Mouse (Mus musculus): ENCODE results near the gene Ptpro. TPM values are rescaled to one million over a fixed set of nuclear protein-coding genes. Genes with fewer than 3 reads are reported as not detected.

The Ptpro gene
- polyA plus RNA-seq, 1 experiment from 2014 or later, result 2.0 TPM

GRCm38 (mm10) chr6:137294973-137295820 is 43.1 kb downstream of the Ptpro start:
- H3K4me2 ChIP-seq, result no peak overlapping the region
- no peaks in the 10 kb centered on the region for H3K9me3 ChIP-seq (replicated peaks)
- no peak for ATAC-seq (ENCODE audit: insufficient number of reproducible peaks, low FRiP score)
- no peaks in the 10 kb centered on the region for H3K27me3 ChIP-seq (replicated peaks)
- H3K27ac ChIP-seq (ENCODE audit: poor library complexity, severe bottlenecking), result no peak overlapping the region
- no peak overlapping the region for H3K4me3 ChIP-seq
- H3K36me3 ChIP-seq, result no peaks in the 10 kb centered on the region
- no peak overlapping the region for H3K9ac ChIP-seq
- WGBS, result 67% methylated on average over 20 of the region's 20 CpGs
- no peaks in the 10 kb centered on the region for H3K4me1 ChIP-seq (replicated peaks)

GRCm38 (mm10) chr6:137302561-137302960 is 50.4 kb downstream of the Ptpro start:
- Histone ChIP-seq H3K4me3 (no peak overlapping the region), H3K27ac (ENCODE audit: poor library complexity, severe bottlenecking) (no peak overlapping the region), H3K36me3 (no peaks in the 10 kb centered on the region), H3K9ac (no peak overlapping the region), H3K27me3 (replicated peaks) (no peaks in the 10 kb centered on the region), H3K4me1 (replicated peaks) (no peaks in the 10 kb centered on the region), H3K4me2 (no peak overlapping the region), H3K9me3 (replicated peaks) (no peaks in the 10 kb centered on the region)
- WGBS, result 74% methylated on average over 4 of the region's 4 CpGs
- ATAC-seq (ENCODE audit: insufficient number of reproducible peaks, low FRiP score), result no peak

GRCm38 (mm10) chr6:137303824-137304223 is 51.7 kb downstream of the Ptpro start:
- ATAC-seq (ENCODE audit: insufficient number of reproducible peaks, low FRiP score), result no peak
- H3K4me3 ChIP-seq, result no peak overlapping the region
- H3K27ac ChIP-seq (ENCODE audit: poor library complexity, severe bottlenecking), result no peak overlapping the region
- H3K9me3 ChIP-seq (replicated peaks), result no peaks in the 10 kb centered on the region
- no peaks in the 10 kb centered on the region for H3K4me1 ChIP-seq (replicated peaks)
- H3K9ac ChIP-seq, result no peak overlapping the region
- H3K4me2 ChIP-seq, result no peak overlapping the region
- H3K27me3 ChIP-seq (replicated peaks), result no peaks in the 10 kb centered on the region
- H3K36me3 ChIP-seq, result no peaks in the 10 kb centered on the region
- WGBS, result 83% methylated on average over 2 of the region's 2 CpGs

- Histone ChIP-seq H3K27ac (ENCODE audit: poor library complexity, severe bottlenecking) (peak overlapping the region; percentile 45), H3K4me2 (peak overlapping the region; percentile 17; the same call in 1 of the 2 replicates), H3K27me3 (replicated peaks) (no peaks in the 10 kb centered on the region), H3K4me1 (replicated peaks) (peaks cover 34% of the 10 kb centered on the region), H3K36me3 (no peaks in the 10 kb centered on the region), H3K9ac (no peak overlapping the region), H3K9me3 (replicated peaks) (peaks cover 9% of the 10 kb centered on the region; the same call in 1 of the 2 replicates), H3K4me3 (no peak overlapping the region)
- ATAC-seq (ENCODE audit: insufficient number of reproducible peaks, low FRiP score), result 0 out of 2 replicates have a peak, but pooled peaks have one; percentile 29
- WGBS, result 11% methylated on average over 4 of the region's 4 CpGs
Measured at GRCm38 (mm10) chr6:137315265-137315664, 63.1 kb downstream of the Ptpro start.

GRCm38 (mm10) chr6:137316358-137316757 is 64.2 kb downstream of the Ptpro start:
- no peak overlapping the region for H3K27ac ChIP-seq (ENCODE audit: poor library complexity, severe bottlenecking)
- WGBS, result 83% methylated on average over 6 of the region's 6 CpGs

GRCm38 (mm10) chr6:137317509-137317908 is 65.4 kb downstream of the Ptpro start:
- Histone ChIP-seq H3K4me2 (no peak overlapping the region), H3K9ac (no peak overlapping the region), H3K36me3 (no peaks in the 10 kb centered on the region), H3K27me3 (replicated peaks) (no peaks in the 10 kb centered on the region), H3K4me1 (replicated peaks) (peaks cover 34% of the 10 kb centered on the region), H3K27ac (ENCODE audit: poor library complexity, severe bottlenecking) (peak overlapping the region; percentile 59), H3K4me3 (no peak overlapping the region), H3K9me3 (replicated peaks) (0 out of 2 replicates have a peak, but pooled peaks cover 4% of the 10 kb centered on the region)
- ATAC-seq (ENCODE audit: insufficient number of reproducible peaks, low FRiP score), result peak; percentile 57; the same call in 1 of the 2 replicates
- WGBS, result 34% methylated on average over 6 of the region's 6 CpGs

More at GRCm38 (mm10) chr6:137316358-137316757, 64.2 kb downstream of the Ptpro start:
- Histone ChIP-seq H3K27me3 (replicated peaks) (no peaks in the 10 kb centered on the region), H3K4me2 (no peak overlapping the region), H3K9me3 (replicated peaks) (peaks cover 9% of the 10 kb centered on the region; the same call in 1 of the 2 replicates), H3K36me3 (no peaks in the 10 kb centered on the region), H3K4me3 (no peak overlapping the region), H3K9ac (no peak overlapping the region), H3K4me1 (replicated peaks) (peaks cover 34% of the 10 kb centered on the region)
- ATAC-seq (ENCODE audit: insufficient number of reproducible peaks, low FRiP score), result no peak

- no peak overlapping the region for H3K4me3 ChIP-seq
- WGBS, result 83% methylated on average over 12 of the region's 12 CpGs
- H3K4me1 ChIP-seq (replicated peaks), result peaks cover 34% of the 10 kb centered on the region
- no peak overlapping the region for H3K9ac ChIP-seq
- ATAC-seq (ENCODE audit: insufficient number of reproducible peaks, low FRiP score), result no peak
- H3K9me3 ChIP-seq (replicated peaks), result no peaks in the 10 kb centered on the region
- no peaks in the 10 kb centered on the region for H3K27me3 ChIP-seq (replicated peaks)
- no peak overlapping the region for H3K4me2 ChIP-seq
- no peak overlapping the region for H3K27ac ChIP-seq (ENCODE audit: poor library complexity, severe bottlenecking)
- no peaks in the 10 kb centered on the region for H3K36me3 ChIP-seq
Measured at GRCm38 (mm10) chr6:137318242-137318861, 66.2 kb downstream of the Ptpro start.

- no peak overlapping the region for H3K27ac ChIP-seq (ENCODE audit: poor library complexity, severe bottlenecking)
- H3K4me1 ChIP-seq (replicated peaks), result peaks cover 31% of the 10 kb centered on the region
- H3K9ac ChIP-seq, result no peak overlapping the region
- 17% methylated on average over 1 of the region's 1 CpGs for WGBS
- H3K9me3 ChIP-seq (replicated peaks), result no peaks in the 10 kb centered on the region
- no peak overlapping the region for H3K4me3 ChIP-seq
- ATAC-seq (ENCODE audit: insufficient number of reproducible peaks, low FRiP score), result no peak
- no peaks in the 10 kb centered on the region for H3K27me3 ChIP-seq (replicated peaks)
- H3K4me2 ChIP-seq, result no peak overlapping the region
- no peaks in the 10 kb centered on the region for H3K36me3 ChIP-seq
Measured at GRCm38 (mm10) chr6:137319658-137320057, 67.5 kb downstream of the Ptpro start.

GRCm38 (mm10) chr6:137327718-137328117 is 75.6 kb downstream of the Ptpro start:
- no peak overlapping the region for H3K9ac ChIP-seq
- no peak for ATAC-seq (ENCODE audit: insufficient number of reproducible peaks, low FRiP score)
- no peak overlapping the region for H3K4me2 ChIP-seq
- H3K27me3 ChIP-seq (replicated peaks), result no peaks in the 10 kb centered on the region
- H3K27ac ChIP-seq (ENCODE audit: poor library complexity, severe bottlenecking), result no peak overlapping the region
- 83% methylated on average over 9 of the region's 9 CpGs for WGBS
- H3K9me3 ChIP-seq (replicated peaks), result peaks cover 3% of the 10 kb centered on the region; the same call in 1 of the 2 replicates
- H3K36me3 ChIP-seq, result no peaks in the 10 kb centered on the region
- 0 out of 2 replicates have a peak, but pooled peaks cover 3% of the 10 kb centered on the region for H3K4me1 ChIP-seq (replicated peaks)
- no peak overlapping the region for H3K4me3 ChIP-seq

GRCm38 (mm10) chr6:137328228-137328627 is 76.1 kb downstream of the Ptpro start:
- H3K4me1 ChIP-seq (replicated peaks), result 0 out of 2 replicates have a peak, but pooled peaks cover 3% of the 10 kb centered on the region
- no peak overlapping the region for H3K4me3 ChIP-seq
- no peak for ATAC-seq (ENCODE audit: insufficient number of reproducible peaks, low FRiP score)
- no peaks in the 10 kb centered on the region for H3K27me3 ChIP-seq (replicated peaks)
- no peak overlapping the region for H3K9ac ChIP-seq
- WGBS, result 71% methylated on average over 4 of the region's 4 CpGs
- no peak overlapping the region for H3K4me2 ChIP-seq
- peaks cover 3% of the 10 kb centered on the region; the same call in 1 of the 2 replicates for H3K9me3 ChIP-seq (replicated peaks)
- no peak overlapping the region for H3K27ac ChIP-seq (ENCODE audit: poor library complexity, severe bottlenecking)
- H3K36me3 ChIP-seq, result no peaks in the 10 kb centered on the region

- Histone ChIP-seq H3K27ac (ENCODE audit: poor library complexity, severe bottlenecking) (no peak overlapping the region), H3K9me3 (replicated peaks) (peaks cover 3% of the 10 kb centered on the region; the same call in 1 of the 2 replicates), H3K36me3 (no peaks in the 10 kb centered on the region), H3K4me1 (replicated peaks) (0 out of 2 replicates have a peak, but pooled peaks cover 3% of the 10 kb centered on the region), H3K27me3 (replicated peaks) (no peaks in the 10 kb centered on the region), H3K4me3 (no peak overlapping the region), H3K4me2 (no peak overlapping the region), H3K9ac (no peak overlapping the region)
- WGBS, result 75% methylated on average over 5 of the region's 5 CpGs
- no peak for ATAC-seq (ENCODE audit: insufficient number of reproducible peaks, low FRiP score)
Measured at GRCm38 (mm10) chr6:137330782-137331181, 78.7 kb downstream of the Ptpro start.
